Mouse (Mus musculus) layer of hippocampus, adult 6 months (tissue): ENCODE measurements around the gene Vmn1r218. TPM values are rescaled to one million over a fixed set of nuclear protein-coding genes. Genes with fewer than 3 reads are reported as not detected.

ENCODE experiments used
- long read RNA-seq, 2 experiments: library from polyadenylated mRNA; unstranded; transcript quantifications; one replicate each; pipeline ENCODE4 v2.0.0; 2019 to 2020
- polyA plus RNA-seq: library from polyadenylated mRNA; unstranded; fragments of <200 nt; fragmentation: Nextera tagmentation; gene quantifications from 2 replicates; pipeline ENCODE4 v1.2.3, GENCODE M21; 2021

The Vmn1r218 gene
- polyA plus RNA-seq = not detected in 2 replicates
- long read RNA-seq, experiment 1 = 0 reads
- long read RNA-seq, experiment 2 = 0 reads

GRCm38 (mm10) chr13:23133099-23133498 lies at the start of gene Vmn1r218:
Gene Vmn1r218, plus strand, starts transcription at chr13:23133155.

GRCm38 (mm10) chr13:23118126-23118525 lies 14.8 kb upstream of the Vmn1r218 start, which contains the start of gene Vmn1r217:
Gene Vmn1r217, minus strand, starts transcription at chr13:23118226.

GRCm38 (mm10) chr13:23159012-23159411 lies 26.1 kb downstream of the Vmn1r218 start, which contains the start of gene Vmn1r219:
Gene Vmn1r219, plus strand, starts transcription at chr13:23159312.

GRCm38 (mm10) chr13:23187875-23188274 lies 54.9 kb downstream of the Vmn1r218 start, which contains the start of gene Vmn1r220:
Gene Vmn1r220, minus strand, starts transcription at chr13:23187975.

Other genes with a start within 250 kb of the Vmn1r218 start
- gene Vmn1r212, start 248.9 kb upstream of the Vmn1r218 start, polyA plus RNA-seq = not detected in 2 replicates
- not detected in 2 replicates for gene Vmn1r213, start 125.5 kb upstream of the Vmn1r218 start, polyA plus RNA-seq
- not detected in 2 replicates for gene Vmn1r214, start 102.7 kb upstream of the Vmn1r218 start, polyA plus RNA-seq
- not detected in 2 replicates for gene Vmn1r215, start 65.1 kb upstream of the Vmn1r218 start, polyA plus RNA-seq
- gene Vmn1r217, start 14.9 kb upstream of the Vmn1r218 start, polyA plus RNA-seq = not detected in 2 replicates
- gene Vmn1r219, start 26.2 kb downstream of the Vmn1r218 start, polyA plus RNA-seq = not detected in 2 replicates
- not detected in 2 replicates for gene Vmn1r220, start 54.8 kb downstream of the Vmn1r218 start, polyA plus RNA-seq
- gene Vmn1r221, start 81.0 kb downstream of the Vmn1r218 start, polyA plus RNA-seq = not detected in 2 replicates
- gene Vmn1r222, start 102.8 kb downstream of the Vmn1r218 start, polyA plus RNA-seq = not detected in 2 replicates
- gene Vmn1r223, start 114.0 kb downstream of the Vmn1r218 start, polyA plus RNA-seq = not detected in 2 replicates
- gene Zfp322a, start 236.1 kb downstream of the Vmn1r218 start, polyA plus RNA-seq = 11.8 and 14.7 TPM in 2 replicates